Mouse (Mus musculus) CH12.LX (cell line): Measurements from ENCODE around the gene Fbxl14. TPM values are rescaled to one million over a fixed set of nuclear protein-coding genes. Genes with fewer than 3 reads are reported as not detected.

ENCODE experiments used
- DNase-seq: peaks from one replicate; pipeline ENCODE4 v3.0.0-alpha.2; 2013; ENCODE audit errors: extremely low read depth
- H3K27ac ChIP-seq: 2 replicates; pipeline ENCODE4 v1.5.1; 2012; ENCODE audit warnings: low read depth, mild to moderate bottlenecking, control low read depth, moderate library complexity; ENCODE audit not compliant: insufficient read depth
- H3K27me3 ChIP-seq: replicated peaks from 2 replicates; pipeline ENCODE3; 2012; ENCODE audit warnings: inconsistent platforms
- H3K36me3 ChIP-seq, 2 experiments: replicated peaks in 1 of 2; 2 replicates each; pipeline versions ENCODE3 to v1.6.1; 2012; ENCODE audit warnings: inconsistent platforms in 1 of 2, low read length in 1 of 2, mild to moderate bottlenecking in 1 of 2, mixed read lengths in 1 of 2, moderate library complexity in 1 of 2; ENCODE audit not compliant: control insufficient read depth in 1 of 2, insufficient read depth in 1 of 2
- H3K4me1 ChIP-seq, 2 experiments: 2 replicates each; pipeline ENCODE4 v1.6.1; 2012; ENCODE audit warnings: inconsistent platforms in 1 of 2, moderate library complexity in 1 of 2; ENCODE audit not compliant: insufficient read depth in 2 of 2, control insufficient read depth in 1 of 2
- H3K4me2 ChIP-seq: 2 replicates; pipeline ENCODE4 v1.6.1; 2012; ENCODE audit warnings: low read depth, mild to moderate bottlenecking, control low read depth; ENCODE audit not compliant: poor library complexity, insufficient read depth, severe bottlenecking
- H3K4me3 ChIP-seq, 3 experiments: fragments of 150-350 bp in 1 of 3; sonication (generic) in 1 of 3; replicated peaks in 1 of 3; 2 replicates each; pipeline versions ENCODE3 to v1.5.1; 2011 to 2012; ENCODE audit warnings: low read depth in 2 of 3, low read length in 2 of 3, mild to moderate bottlenecking in 2 of 3, moderate library complexity in 2 of 3, control low read depth in 1 of 3, improper control_type of control experiment in 1 of 3, inconsistent platforms in 1 of 3, mixed read lengths in 1 of 3; ENCODE audit not compliant: poor library complexity in 1 of 3
- H3K79me2 ChIP-seq: replicated peaks from 2 replicates; pipeline ENCODE4 v1.6.1; 2012; ENCODE audit warnings: mild to moderate bottlenecking, moderate library complexity; ENCODE audit not compliant: control insufficient read depth, poor library complexity, insufficient read depth, severe bottlenecking; ENCODE audit errors: extremely low read depth
- H3K9ac ChIP-seq: 2 replicates; pipeline ENCODE4 v1.6.1; 2012; ENCODE audit warnings: low read depth, mild to moderate bottlenecking, control low read depth, moderate library complexity; ENCODE audit not compliant: insufficient read depth
- H3K9me3 ChIP-seq: replicated peaks from 2 replicates; pipeline ENCODE3; 2012; ENCODE audit warnings: low read length, inconsistent platforms, mixed read lengths
- BHLHE40 ChIP-seq: IDR thresholded peaks from 2 replicates; pipeline ENCODE4 v1.6.1; 2011; ENCODE audit warnings: mild to moderate bottlenecking, low read depth, low read length, improper control_type of control experiment
- CHD2 ChIP-seq: IDR thresholded peaks from 2 replicates; pipeline ENCODE4 v1.6.1; 2011; ENCODE audit warnings: low read length, improper control_type of control experiment
- CTCF ChIP-seq, 2 experiments: IDR thresholded peaks in 1 of 2; conservative IDR thresholded peaks in 1 of 2; 2 replicates each; pipeline ENCODE4 v1.5.1; 2011 to 2012; ENCODE audit warnings: low read depth in 2 of 2, low read length in 2 of 2, improper control_type of control experiment in 1 of 2, inconsistent platforms in 1 of 2, mild to moderate bottlenecking in 1 of 2, moderate library complexity in 1 of 2
- E2F4 ChIP-seq: IDR thresholded peaks from 2 replicates; pipeline ENCODE4 v1.6.1; 2011; ENCODE audit warnings: low read depth, low read length, improper control_type of control experiment; ENCODE audit not compliant: insufficient replicate concordance
- ELF1 ChIP-seq: IDR thresholded peaks from 2 replicates; pipeline ENCODE4 v1.6.1; 2014; ENCODE audit warnings: low read depth, mild to moderate bottlenecking, inconsistent platforms, low read length, improper control_type of control experiment
- ETS1 ChIP-seq: conservative IDR thresholded peaks from 2 replicates; pipeline ENCODE4 v1.6.1; 2012; ENCODE audit warnings: low read depth, mild to moderate bottlenecking, inconsistent platforms, low read length, improper control_type of control experiment, moderate library complexity
- GABPA ChIP-seq: IDR thresholded peaks from 2 replicates; pipeline ENCODE4 v1.6.1; 2012; ENCODE audit warnings: low read depth, low read length, improper control_type of control experiment, inconsistent platforms; ENCODE audit not compliant: insufficient replicate concordance
- HCFC1 ChIP-seq: IDR thresholded peaks from 2 replicates; pipeline ENCODE4 v1.6.1; 2012; ENCODE audit warnings: low read depth, mild to moderate bottlenecking, inconsistent platforms, low read length, improper control_type of control experiment
- IRF4 ChIP-seq: IDR thresholded peaks from 2 replicates; pipeline ENCODE4 v1.6.1; 2014; ENCODE audit warnings: low read depth, mild to moderate bottlenecking, inconsistent platforms, low read length, improper control_type of control experiment
- JUN ChIP-seq: IDR thresholded peaks from 2 replicates; pipeline ENCODE4 v1.6.1; 2011; ENCODE audit warnings: low read depth, mild to moderate bottlenecking, low read length, improper control_type of control experiment, moderate library complexity; ENCODE audit not compliant: insufficient read depth
- MAX ChIP-seq: IDR thresholded peaks from 2 replicates; pipeline ENCODE4 v1.6.1; 2011; ENCODE audit warnings: low read length, improper control_type of control experiment
- MYC ChIP-seq: IDR thresholded peaks from 2 replicates; pipeline ENCODE4 v1.6.1; 2011; ENCODE audit warnings: low read depth, mild to moderate bottlenecking, improper control_type of control experiment, low read length
- NRF1 ChIP-seq: IDR thresholded peaks from 2 replicates; pipeline ENCODE4 v1.6.1; 2014; ENCODE audit warnings: low read depth, mild to moderate bottlenecking, inconsistent platforms, low read length, improper control_type of control experiment, moderate library complexity
- PAX5 ChIP-seq: IDR thresholded peaks from 2 replicates; pipeline ENCODE4 v1.6.1; 2012; ENCODE audit warnings: low read length, inconsistent platforms, mixed read lengths
- POLR2AphosphoS2 ChIP-seq: IDR thresholded peaks from 2 replicates; pipeline ENCODE4 v1.6.1; 2011; ENCODE audit warnings: low read depth, low read length, improper control_type of control experiment
- RAD21 ChIP-seq: IDR thresholded peaks from 2 replicates; pipeline ENCODE4 v1.6.1; 2011; ENCODE audit warnings: low read depth, mild to moderate bottlenecking, low read length, improper control_type of control experiment, moderate library complexity
- RCOR1 ChIP-seq: conservative IDR thresholded peaks from 2 replicates; pipeline ENCODE4 v1.6.1; 2012; ENCODE audit warnings: low read depth, mild to moderate bottlenecking, inconsistent platforms, low read length, improper control_type of control experiment
- SMC3 ChIP-seq: IDR thresholded peaks from 2 replicates; pipeline ENCODE4 v1.6.1; 2011; ENCODE audit warnings: low read depth, low read length, improper control_type of control experiment
- TCF12 ChIP-seq: IDR thresholded peaks from 2 replicates; pipeline ENCODE4 v1.6.1; 2014; ENCODE audit warnings: low read depth, mild to moderate bottlenecking, inconsistent platforms, low read length, improper control_type of control experiment
- USF1 ChIP-seq: IDR thresholded peaks from 2 replicates; pipeline ENCODE4 v1.6.1; 2014; ENCODE audit warnings: low read depth, mild to moderate bottlenecking, inconsistent platforms, low read length, improper control_type of control experiment
- ZC3H11A ChIP-seq: IDR thresholded peaks from 2 replicates; pipeline ENCODE4 v1.6.1; 2012; ENCODE audit warnings: low read depth, mild to moderate bottlenecking, inconsistent platforms, low read length, improper control_type of control experiment
- dilution Hi-C: fragments of 300-500 bp; cut with MboI; formaldehyde crosslinking; loops from 2 replicates; pipeline ENCODE4 v1.14.3; 2020; ENCODE audit warnings: low sequenced_read_pairs; ENCODE audit not compliant: extremely low pct_unique_long_range_greater_than_20kb, extremely low pct_ligation_motif_present
- in situ Hi-C: fragments of 300-500 bp; cut with MboI; formaldehyde crosslinking; loops from 3 replicates; pipeline ENCODE4 v1.14.3; 2019; ENCODE audit warnings: low sequenced_read_pairs, low pct_ligation_motif_present, low pct_unique_long_range_greater_than_20kb, mixed read lengths
- polyA plus RNA-seq: library from polyadenylated mRNA; unstranded; fragments of >175 nt; gene quantifications from 2 replicates; pipeline ENCODE4 v1.2.1, GENCODE M21; 2012; ENCODE audit warnings: low read depth; ENCODE audit not compliant: insufficient read length
- total RNA-seq, 2 experiments: library from RNA; depleted of rRNA; stranded (reverse); fragments of 300-350 nt in 1 of 2; fragments of >200 nt in 1 of 2; gene quantifications; 2 replicates each; pipeline ENCODE4 v1.2.3; 2012 to 2014

The Fbxl14 gene
- total and polyA plus RNA-seq, 3 experiments = 29.9 to 32.0 (median 30.3) TPM

GRCm38 (mm10) chr6:119430508-119430907 lies 49.0 kb upstream of the Fbxl14 start:
- Histone ChIP-seq H3K4me1 (no peaks in the 10 kb centered on the region), H3K9me3 (no peaks in the 10 kb centered on the region), H3K79me2 (no peaks in the 10 kb centered on the region), H3K27ac (no peak overlapping the region), H3K36me3 (peaks cover 0 to 15% of the 10 kb centered on the region in 2 experiments), H3K27me3 (no peaks in the 10 kb centered on the region), H3K9ac (no peak overlapping the region), H3K4me3 (no peak overlapping the region), H3K4me2 (no peak overlapping the region)
- in situ Hi-C loops (no loop called here), dilution Hi-C loops (no loop called here)
- TF ChIP-seq CTCF (conservative IDR thresholded peaks at IDR 0.05 in 1 of 2, IDR thresholded peaks at IDR 0.05 in 1 of 2; ENCODE audit: low read depth in 2 of 2, low read length in 2 of 2) (peak; percentile 66 to 91), RCOR1 (no peak), SMC3 (peak; percentile 87), TCF12 (no peak), RAD21 (peak; percentile 99), E2F4 (no peak), ZC3H11A (peak; percentile 62)
- peak; percentile 49 for DNase-seq

GRCm38 (mm10) chr6:119431751-119432324 lies 47.6 kb upstream of the Fbxl14 start:
- Histone ChIP-seq H3K4me3 (no peak overlapping the region), H3K79me2 (no peaks in the 10 kb centered on the region), H3K4me1 (no peaks in the 10 kb centered on the region), H3K27me3 (no peaks in the 10 kb centered on the region)
- TF ChIP-seq JUN (no peak), ELF1 (no peak), NRF1 (no peak), USF1 (no peak), ZC3H11A (no peak), MYC (no peak), PAX5 (no peak), BHLHE40 (no peak), POLR2AphosphoS2 (no peak), MAX (no peak), E2F4 (no peak), ETS1 (no peak), GABPA (no peak), CHD2 (no peak), HCFC1 (no peak), TCF12 (no peak), IRF4 (no peak)
- TF ChIP-seq, all 38 proteins: peak for 0
- dilution Hi-C loops (no loop called here), in situ Hi-C loops (no loop called here)
- Histone ChIP-seq H3K36me3 (peaks cover 0 to 17% of the 10 kb centered on the region in 2 experiments), H3K4me2 (no peak overlapping the region), H3K27ac (no peak overlapping the region), H3K9ac (no peak overlapping the region), H3K9me3 (no peaks in the 10 kb centered on the region)
- no peak for DNase-seq
